Mouse (Mus musculus): Measurements from ENCODE around the gene Mxd3. TPM values are rescaled to one million over a fixed set of nuclear protein-coding genes. Genes with fewer than 3 reads are reported as not detected.
A peak's percentile ranks its signal among the peaks of the same experiment; 100 is the strongest.

Gene Mxd3
- total and polyA plus RNA-seq, 2 experiments from 2014 or later = 7.3 to 10.5 TPM

DNA sequence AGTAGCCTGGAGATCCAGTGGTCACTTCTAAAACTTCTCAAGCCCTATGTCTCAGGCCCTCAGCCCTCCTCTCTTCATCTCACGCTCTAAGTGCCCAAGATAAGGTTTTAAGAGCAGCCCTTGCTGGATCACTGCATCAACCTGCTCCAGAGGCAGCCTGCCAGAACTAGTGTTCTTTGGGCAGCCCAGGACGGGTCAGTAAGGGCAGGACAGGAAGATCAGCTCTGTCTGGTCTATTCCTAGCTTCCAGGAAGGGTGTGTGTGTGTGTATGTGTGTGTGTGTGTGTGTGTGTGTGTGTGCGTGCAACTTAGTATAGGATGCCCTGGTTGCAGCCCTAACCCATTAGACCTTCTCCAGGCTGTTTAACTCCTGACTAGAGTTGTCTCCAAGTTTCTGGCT lies 40.6 kb upstream of the Mxd3 start:
- Histone ChIP-seq H3K4me1 (ENCODE audit: insufficient read depth) (no peaks in the 10 kb centered on the region), H3K9ac (no peak overlapping the region), H3K27ac (ENCODE audit: low read depth, low read length) (no peak overlapping the region), H3K9me3 (ENCODE audit: low read length) (no peaks in the 10 kb centered on the region), H3K4me3 (ENCODE audit: low read depth, low read length) (no peak overlapping the region), H3K27me3 (ENCODE audit: insufficient read depth, low read length) (peaks cover 7% of the 10 kb centered on the region; the same call in 1 of the 2 replicates), H3K36me3 (ENCODE audit: insufficient read depth) (no peaks in the 10 kb centered on the region), H3K4me2 (ENCODE audit: low read depth) (peak overlapping the region; percentile 27; the same call in 1 of the 2 replicates)
- ATAC-seq = no peak
- no peak for TF ChIP-seq CTCF (IDR thresholded peaks at IDR 0.05; ENCODE audit: low read depth)
- no peak for DNase-seq
- WGBS = 70% methylated on average over 3 of the region's 3 CpGs

DNA sequence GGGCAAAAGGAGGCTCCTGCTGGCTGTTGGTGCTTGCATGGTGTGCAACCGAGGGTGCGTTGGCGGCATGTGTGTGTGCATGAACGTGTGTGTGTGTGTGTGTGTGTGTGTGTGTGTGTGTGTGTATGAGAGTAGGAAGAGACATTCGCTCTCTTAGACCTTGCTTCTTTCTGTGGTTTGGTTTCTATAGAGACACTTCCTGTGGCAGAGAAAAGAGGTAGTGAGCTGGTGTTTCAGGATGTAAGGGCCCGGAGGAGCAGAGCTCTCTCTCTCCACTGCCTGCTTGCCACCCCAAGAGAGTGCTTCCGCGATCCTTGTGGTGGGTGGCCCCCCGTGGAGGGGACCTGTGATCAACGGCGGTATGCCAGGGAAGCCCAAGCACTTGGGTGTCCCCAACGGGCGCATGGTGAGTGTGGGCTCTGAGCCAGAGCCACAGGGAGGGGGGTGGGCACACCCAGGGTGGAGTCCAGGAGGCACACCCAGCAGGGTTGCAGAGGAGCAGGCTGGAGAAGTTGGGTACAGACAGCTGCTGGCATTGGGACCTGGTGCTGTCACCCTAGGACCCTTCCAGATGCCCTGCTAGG lies 40.0 kb upstream of the Mxd3 start, which contains the start of gene Rgs14:
TSS of gene Rgs14 (plus strand) at position 202 of the 584 bp plus-strand sequence.
- Histone ChIP-seq H3K4me1 (ENCODE audit: insufficient read depth) (no peaks in the 10 kb centered on the region), H3K27me3 (ENCODE audit: insufficient read depth, low read length) (peaks cover 7% of the 10 kb centered on the region; the same call in 1 of the 2 replicates), H3K4me2 (ENCODE audit: low read depth) (peak within 1 kb of the TSS; percentile 27), H3K27ac (ENCODE audit: low read depth, low read length) (no peak within 1 kb of the TSS), H3K9me3 (ENCODE audit: low read length) (no peaks in the 10 kb centered on the region), H3K9ac (no peak within 1 kb of the TSS), H3K36me3 (ENCODE audit: insufficient read depth) (no peaks in the 10 kb centered on the region), H3K4me3 (ENCODE audit: low read depth, low read length) (no peak within 1 kb of the TSS)
- DNase-seq (no peak), ATAC-seq (0 out of 2 replicates have a peak, but pooled peaks have one; percentile 6)
- no peak for TF ChIP-seq CTCF (IDR thresholded peaks at IDR 0.05; ENCODE audit: low read depth)
- WGBS = 62% methylated on average over 13 of the region's 13 CpGs

GRCm38 (mm10) chr13:55368401-55368800 lies 38.8 kb upstream of the Mxd3 start:
- Histone ChIP-seq H3K4me3 (ENCODE audit: low read depth, low read length) (no peak overlapping the region), H3K4me2 (ENCODE audit: low read depth) (no peak overlapping the region), H3K36me3 (ENCODE audit: insufficient read depth) (no peaks in the 10 kb centered on the region), H3K9me3 (ENCODE audit: low read length) (no peaks in the 10 kb centered on the region), H3K27ac (ENCODE audit: low read depth, low read length) (no peak overlapping the region), H3K27me3 (ENCODE audit: insufficient read depth, low read length) (peaks cover 7% of the 10 kb centered on the region; the same call in 1 of the 2 replicates), H3K9ac (no peak overlapping the region), H3K4me1 (ENCODE audit: insufficient read depth) (no peaks in the 10 kb centered on the region)
- DNase-seq (no peak), ATAC-seq (no peak)
- WGBS = 80% methylated on average over 7 of the region's 7 CpGs
- TF ChIP-seq CTCF (IDR thresholded peaks at IDR 0.05; ENCODE audit: low read depth) = no peak

- H3K4me1 ChIP-seq (ENCODE audit: insufficient read depth) = peaks cover 19% of the 10 kb centered on the region
- H3K36me3 ChIP-seq (ENCODE audit: insufficient read depth) = peaks cover 23% of the 10 kb centered on the region
- peaks cover 7% of the 10 kb centered on the region; the same call in 1 of the 2 replicates for H3K27me3 ChIP-seq (ENCODE audit: insufficient read depth, low read length)
- peak; percentile 99 for DNase-seq
- H3K4me3 ChIP-seq (ENCODE audit: low read depth, low read length) = peak within 1 kb of the TSS; percentile 99
- 1% methylated on average over 35 of the region's 35 CpGs for WGBS
- H3K4me2 ChIP-seq (ENCODE audit: low read depth) = peak within 1 kb of the TSS; percentile 87
- no peak for TF ChIP-seq CTCF (IDR thresholded peaks at IDR 0.05; ENCODE audit: low read depth)
- no peaks in the 10 kb centered on the region for H3K9me3 ChIP-seq (ENCODE audit: low read length)
- peak within 1 kb of the TSS; percentile 90 for H3K27ac ChIP-seq (ENCODE audit: low read depth, low read length)
- ATAC-seq = peak; percentile 99
- H3K9ac ChIP-seq = peak within 1 kb of the TSS; percentile 85
Measured at GRCm38 (mm10) chr13:55362453-55363060, 32.9 kb upstream of the Mxd3 start, which contains the start of gene Lman2. Gene Lman2 (minus strand): TSS chr13:55362783.

DNA sequence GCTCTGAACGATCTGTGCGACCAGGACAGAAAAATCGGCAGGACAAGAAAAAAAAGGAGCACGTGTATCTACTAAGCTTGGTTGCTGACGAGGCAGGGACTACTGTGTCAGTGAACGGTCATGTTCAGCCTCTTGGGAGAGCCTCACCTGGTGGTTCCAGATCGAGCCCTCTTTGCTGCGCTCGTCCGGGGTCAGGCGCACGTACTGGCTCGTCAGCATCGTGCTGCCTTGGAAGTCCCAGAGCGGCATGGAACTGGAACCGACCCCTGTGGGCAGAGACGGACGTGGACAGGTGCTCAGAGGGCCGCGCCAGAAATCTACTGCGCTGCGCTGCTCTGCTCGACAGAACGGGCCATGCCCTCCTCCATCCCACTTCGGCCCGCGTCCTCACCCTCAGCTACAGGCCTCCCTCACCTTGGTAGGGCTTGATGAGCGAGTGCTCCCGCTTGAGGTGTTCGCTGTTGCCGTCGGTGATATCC lies 32.4 kb upstream of the Mxd3 start:
- H3K27ac ChIP-seq (ENCODE audit: low read depth, low read length) = peak overlapping the region; percentile 90
- H3K9me3 ChIP-seq (ENCODE audit: low read length) = no peaks in the 10 kb centered on the region
- no peak for DNase-seq
- H3K4me3 ChIP-seq (ENCODE audit: low read depth, low read length) = peak overlapping the region; percentile 99
- ATAC-seq = peak; percentile 18
- H3K36me3 ChIP-seq (ENCODE audit: insufficient read depth) = peaks cover 25% of the 10 kb centered on the region
- peaks cover 19% of the 10 kb centered on the region for H3K4me1 ChIP-seq (ENCODE audit: insufficient read depth)
- H3K4me2 ChIP-seq (ENCODE audit: low read depth) = peak overlapping the region; percentile 87
- TF ChIP-seq CTCF (IDR thresholded peaks at IDR 0.05; ENCODE audit: low read depth) = no peak
- H3K9ac ChIP-seq = peak overlapping the region; percentile 85
- 1% methylated on average over 32 of the region's 32 CpGs for WGBS
- H3K27me3 ChIP-seq (ENCODE audit: insufficient read depth, low read length) = peaks cover 5% of the 10 kb centered on the region; the same call in 1 of the 2 replicates

DNA sequence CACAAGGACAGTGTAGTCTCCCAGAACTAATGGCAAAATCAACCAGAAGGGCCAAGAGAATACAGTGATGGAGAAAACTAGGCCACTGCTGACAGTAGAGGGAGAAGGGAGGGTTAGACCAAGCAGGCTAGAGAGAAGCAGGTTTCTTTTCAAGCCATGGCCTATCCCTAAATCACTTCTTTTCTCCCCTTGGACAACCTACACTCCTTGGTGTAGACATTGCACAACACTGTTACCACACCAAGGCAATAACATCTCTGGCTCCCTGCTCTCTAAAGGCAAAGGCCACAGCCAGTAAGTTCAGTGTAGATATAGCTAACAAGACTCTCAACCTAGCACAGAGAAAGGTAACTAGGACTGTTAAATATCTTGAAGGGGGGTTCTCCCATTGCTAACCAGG lies 31.5 kb upstream of the Mxd3 start:
- ATAC-seq (no peak), DNase-seq (no peak)
- Histone ChIP-seq H3K9me3 (ENCODE audit: low read length) (no peaks in the 10 kb centered on the region), H3K4me1 (ENCODE audit: insufficient read depth) (peaks cover 19% of the 10 kb centered on the region), H3K27me3 (ENCODE audit: insufficient read depth, low read length) (peaks cover 3% of the 10 kb centered on the region; the same call in 1 of the 2 replicates), H3K36me3 (ENCODE audit: insufficient read depth) (peaks cover 27% of the 10 kb centered on the region), H3K27ac (ENCODE audit: low read depth, low read length) (no peak overlapping the region), H3K4me3 (ENCODE audit: low read depth, low read length) (peak overlapping the region; percentile 99; the same call in 1 of the 2 replicates), H3K9ac (no peak overlapping the region), H3K4me2 (ENCODE audit: low read depth) (peak overlapping the region; percentile 87)
- TF ChIP-seq CTCF (IDR thresholded peaks at IDR 0.05; ENCODE audit: low read depth) = no peak

- TF ChIP-seq CTCF (IDR thresholded peaks at IDR 0.05; ENCODE audit: low read depth) = no peak
- no peaks in the 10 kb centered on the region for H3K4me1 ChIP-seq (ENCODE audit: insufficient read depth)
- WGBS = 90% methylated on average over 11 of the region's 11 CpGs
- peaks cover 75% of the 10 kb centered on the region for H3K36me3 ChIP-seq (ENCODE audit: insufficient read depth)
- H3K27me3 ChIP-seq (ENCODE audit: insufficient read depth, low read length) = no peaks in the 10 kb centered on the region
- DNase-seq (no peak), ATAC-seq (no peak)
- H3K27ac ChIP-seq (ENCODE audit: low read depth, low read length) = no peak overlapping the region
- no peaks in the 10 kb centered on the region for H3K9me3 ChIP-seq (ENCODE audit: low read length)
- H3K9ac ChIP-seq = no peak overlapping the region
- H3K4me2 ChIP-seq (ENCODE audit: low read depth) = no peak overlapping the region
- no peak overlapping the region for H3K4me3 ChIP-seq (ENCODE audit: low read depth, low read length)
Measured at GRCm38 (mm10) chr13:55346745-55347144, 17.1 kb upstream of the Mxd3 start.
